Mouse (Mus musculus) lung, embryonic 14.5 days (tissue): ENCODE data around the gene Aff4. TPM values are rescaled to one million over a fixed set of nuclear protein-coding genes. Genes with fewer than 3 reads are reported as not detected.
A peak's percentile ranks its signal among the peaks of the same experiment; 100 is the strongest.
"Not testable (repeated sequence)": the region's sequence is repeated elsewhere in the genome, so short reads cannot be mapped to it uniquely, and the experiment has no call there.

Experiments
- ATAC-seq: fragments of 200-750 bp; cut with Nextera tagmentation; 2 replicates; pipeline ENCODE4 v1.8.0; 2017; ENCODE audit warnings: mild to moderate bottlenecking, moderate TSS enrichment, moderate library complexity; ENCODE audit not compliant: insufficient read depth
- DNase-seq: peaks from one replicate; pipeline ENCODE4 v3.0.0-alpha.2; 2015
- H3K27ac ChIP-seq: fragments of 300-500 bp; sonication (generic); 2 replicates; pipeline ENCODE4 v1.5.1; 2014; ENCODE audit warnings: low read depth, mild to moderate bottlenecking, moderate library complexity
- H3K27me3 ChIP-seq: fragments of 300-500 bp; sonication (generic); 2 replicates; pipeline ENCODE4 v1.6.1; 2014; ENCODE audit warnings: low read length, control low read depth; ENCODE audit not compliant: insufficient read depth
- H3K36me3 ChIP-seq: fragments of 300-500 bp; sonication (generic); 2 replicates; pipeline ENCODE4 v1.6.1; 2014; ENCODE audit warnings: control low read depth; ENCODE audit not compliant: insufficient read depth
- H3K4me1 ChIP-seq: fragments of 300-500 bp; sonication (generic); 2 replicates; pipeline ENCODE4 v1.6.1; 2014; ENCODE audit warnings: antibody characterized with exemption, control low read depth; ENCODE audit not compliant: insufficient read depth
- H3K4me2 ChIP-seq: fragments of 300-500 bp; sonication (generic); 2 replicates; pipeline ENCODE4 v1.6.1; 2014; ENCODE audit warnings: mild to moderate bottlenecking
- H3K4me3 ChIP-seq: fragments of 300-500 bp; sonication (generic); 2 replicates; pipeline ENCODE4 v1.5.1; 2014; ENCODE audit warnings: low read depth, low read length
- H3K9ac ChIP-seq: fragments of 300-500 bp; sonication (generic); 2 replicates; pipeline ENCODE4 v1.6.1; 2014
- H3K9me3 ChIP-seq: fragments of 300-500 bp; sonication (generic); 2 replicates; pipeline ENCODE4 v1.6.1; 2016; ENCODE audit warnings: low read depth, low read length, control low read depth
- CTCF ChIP-seq: IDR thresholded peaks from 2 replicates; pipeline ENCODE4 v1.5.1; 2016; ENCODE audit warnings: antibody characterized with exemption, low read depth
- WGBS: fragments of 180-500 bp; shearing (Covaris S2); extraction: QIAGEN DNeasy Blood & Tissue Kit; methylation state at CpG from one replicate; pipeline ENCODE4 v1.1.7; 2014; 5-methylcytosine and 5-hydroxymethylcytosine counted together
- polyA plus RNA-seq: library from polyadenylated mRNA; unstranded; fragments of >200 nt; fragmentation: Nextera tagmentation; extraction: Ambion mirVana; gene quantifications from 2 replicates; pipeline ENCODE4 v1.2.1, GENCODE M21; 2014

Gene Aff4
- polyA plus RNA-seq, 1 experiment from 2014 or later, result 56.5 TPM

DNA sequence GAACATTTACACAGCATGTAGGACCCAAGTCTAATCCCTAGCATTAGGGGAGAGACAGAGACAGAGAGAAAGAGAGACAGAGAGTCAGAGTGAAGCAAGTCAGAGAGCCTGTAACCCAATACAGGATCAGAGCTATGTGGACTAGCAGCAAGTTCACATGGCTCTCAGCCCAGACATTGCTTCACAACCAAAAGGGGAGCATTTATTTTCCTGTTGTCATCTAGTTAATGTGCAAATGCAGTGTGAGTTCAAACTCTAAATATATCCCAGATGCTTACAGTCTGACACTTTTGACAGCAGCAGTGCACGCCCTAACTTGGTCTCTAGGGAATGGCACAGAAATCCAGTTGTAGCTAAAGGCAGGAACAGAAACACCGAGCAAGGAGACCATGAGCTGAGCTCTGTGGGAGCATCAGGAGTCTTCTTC lies 41.7 kb upstream of the Aff4 start:
- no peaks in the 10 kb centered on the region for H3K36me3 ChIP-seq
- H3K27ac ChIP-seq, result peak overlapping the region; percentile 86
- no peak overlapping the region for H3K4me2 ChIP-seq
- DNase-seq (peak; percentile 90), ATAC-seq (peak; percentile 84)
- no peak overlapping the region for H3K4me3 ChIP-seq
- TF ChIP-seq CTCF, result no peak
- H3K27me3 ChIP-seq, result no peaks in the 10 kb centered on the region
- peaks cover 9% of the 10 kb centered on the region; the same call in 1 of the 2 replicates for H3K4me1 ChIP-seq
- H3K9ac ChIP-seq, result no peak overlapping the region
- WGBS, result 32% methylated on average over 2 of the region's 2 CpGs
- no peaks in the 10 kb centered on the region for H3K9me3 ChIP-seq

DNA sequence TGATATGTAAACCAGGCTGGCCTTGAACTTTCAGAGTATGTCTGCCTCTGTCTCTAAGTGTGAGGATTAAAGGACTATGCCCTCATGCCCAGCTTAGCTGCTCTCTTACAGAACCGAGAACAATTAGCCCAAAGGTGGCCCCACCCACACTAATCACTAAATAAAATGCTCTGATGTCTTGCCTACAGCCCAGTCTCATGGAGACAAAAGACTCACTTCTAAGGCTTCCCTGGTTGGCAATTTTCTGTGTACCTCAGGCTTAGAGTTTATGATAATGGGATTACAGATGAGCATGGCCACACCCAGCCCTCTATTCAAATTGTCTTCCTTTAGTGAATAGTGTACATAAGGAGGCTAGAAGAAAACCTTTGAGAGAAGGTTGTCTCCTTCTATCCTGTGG lies 39.2 kb upstream of the Aff4 start:
- no peak for TF ChIP-seq CTCF
- Histone ChIP-seq H3K4me3 (no peak overlapping the region), H3K9me3 (no peaks in the 10 kb centered on the region), H3K9ac (no peak overlapping the region), H3K4me1 (peaks cover 9% of the 10 kb centered on the region; the same call in 1 of the 2 replicates), H3K36me3 (no peaks in the 10 kb centered on the region), H3K27me3 (no peaks in the 10 kb centered on the region), H3K27ac (no peak overlapping the region), H3K4me2 (no peak overlapping the region)
- DNase-seq (no peak), ATAC-seq (no peak)
- WGBS, result 55% methylated on average over 1 of the region's 1 CpGs

DNA sequence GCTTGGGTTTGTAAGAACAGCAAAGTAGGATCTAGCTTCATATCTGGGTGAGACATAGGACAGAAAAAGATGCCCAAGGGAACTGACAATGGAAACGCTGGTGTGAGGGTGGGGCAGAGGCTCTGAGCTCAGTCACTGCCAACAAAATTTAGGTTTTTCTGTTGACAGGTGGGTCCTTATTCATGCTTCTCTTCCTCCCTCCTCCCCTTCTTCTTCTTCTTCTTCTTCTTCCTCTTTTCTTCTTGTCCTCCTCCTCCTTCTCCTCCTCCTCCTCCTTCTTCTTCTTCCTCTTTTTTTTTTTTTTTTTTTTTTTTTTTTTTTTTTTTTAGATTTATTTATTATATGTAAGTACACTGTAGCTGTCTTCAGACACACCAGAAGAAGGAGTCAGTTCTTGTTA lies 37.8 kb upstream of the Aff4 start:
- H3K9me3 ChIP-seq, H3K4me2 ChIP-seq, H3K4me1 ChIP-seq, H3K27me3 ChIP-seq, H3K4me3 ChIP-seq, H3K27ac ChIP-seq, DNase-seq, H3K9ac ChIP-seq, H3K36me3 ChIP-seq, ATAC-seq: not testable (repeated sequence)
- 67% methylated on average over 1 of the region's 1 CpGs for WGBS

DNA sequence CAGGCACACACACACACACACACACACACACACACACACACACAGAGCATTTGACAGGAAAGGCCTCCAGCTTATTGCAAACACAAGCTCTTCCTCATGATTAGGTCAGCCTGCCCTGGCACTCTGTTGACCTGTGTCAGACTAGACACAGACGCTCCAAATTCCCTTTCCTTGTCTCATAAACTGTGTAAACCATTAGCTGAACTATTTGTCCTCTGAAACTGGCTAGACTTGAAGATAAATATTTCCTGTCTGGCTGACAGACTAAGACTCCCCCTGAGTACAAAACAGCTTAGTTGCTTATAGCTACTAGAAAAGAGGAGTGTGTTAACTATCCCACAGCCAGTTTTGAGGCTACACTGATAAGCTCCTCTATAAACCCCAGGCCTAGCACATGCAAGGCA lies 35.9 kb upstream of the Aff4 start:
- no peak for TF ChIP-seq CTCF
- H3K36me3 ChIP-seq, result no peaks in the 10 kb centered on the region
- H3K4me3 ChIP-seq, result no peak overlapping the region
- DNase-seq (peak; percentile 53), ATAC-seq (peak; percentile 63; the same call in 1 of the 2 replicates)
- H3K9ac ChIP-seq, result no peak overlapping the region
- peak overlapping the region; percentile 34; the same call in 1 of the 2 replicates for H3K27ac ChIP-seq
- H3K4me2 ChIP-seq, result no peak overlapping the region
- WGBS, result 7% methylated on average over 1 of the region's 1 CpGs
- H3K27me3 ChIP-seq, result no peaks in the 10 kb centered on the region
- H3K9me3 ChIP-seq, result no peaks in the 10 kb centered on the region
- no peaks in the 10 kb centered on the region for H3K4me1 ChIP-seq

DNA sequence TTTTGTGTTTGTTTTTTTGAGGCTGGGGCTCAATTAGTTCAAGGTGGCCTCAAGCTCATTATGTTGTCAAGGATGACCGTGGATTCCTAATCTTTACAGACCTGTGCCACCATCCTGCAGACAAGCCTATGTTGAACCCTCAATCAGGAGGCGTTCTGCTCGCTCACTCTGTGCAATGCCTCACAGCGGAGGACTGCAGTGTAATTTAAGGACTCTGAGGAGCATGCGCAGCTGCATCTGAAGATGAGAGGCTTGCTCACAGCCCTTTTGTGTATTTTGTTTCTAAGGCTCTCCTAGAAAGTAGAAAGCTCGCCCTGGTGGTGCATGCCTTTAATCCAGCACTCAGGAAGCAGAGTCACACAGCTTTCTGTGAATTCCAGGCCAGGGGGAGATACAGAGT lies 33.6 kb upstream of the Aff4 start:
- peak overlapping the region; percentile 10; the same call in 1 of the 2 replicates for H3K27ac ChIP-seq
- WGBS, result 44% methylated on average over 6 of the region's 6 CpGs
- DNase-seq, result peak; percentile 55

DNA sequence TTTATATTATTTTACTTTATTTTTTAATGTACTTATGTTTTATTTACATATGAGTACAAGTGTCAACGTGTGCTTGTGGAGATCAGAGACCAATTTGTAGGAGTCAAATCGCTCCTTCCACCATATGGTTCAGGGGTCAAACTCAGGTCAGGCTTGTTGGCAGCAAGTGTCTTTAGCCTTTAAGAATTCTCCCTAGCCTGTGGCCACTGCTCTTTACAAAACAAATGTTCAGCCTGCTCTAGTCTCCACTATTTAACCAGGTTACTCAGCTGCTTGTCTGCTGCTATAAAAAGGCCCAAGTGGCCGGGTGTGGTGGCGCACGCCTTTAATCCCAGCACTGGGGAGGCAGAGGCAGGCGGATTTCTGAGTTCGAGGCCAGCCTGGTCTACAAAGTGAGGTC lies 32.6 kb upstream of the Aff4 start:
- no peak for TF ChIP-seq CTCF
- no peak overlapping the region for H3K27ac ChIP-seq
- no peaks in the 10 kb centered on the region for H3K27me3 ChIP-seq
- DNase-seq (peak; percentile 26), ATAC-seq (no peak)
- no peaks in the 10 kb centered on the region for H3K4me1 ChIP-seq
- H3K9ac ChIP-seq, result no peak overlapping the region
- no peak overlapping the region for H3K4me3 ChIP-seq
- 69% methylated on average over 7 of the region's 7 CpGs for WGBS
- no peaks in the 10 kb centered on the region for H3K9me3 ChIP-seq
- no peaks in the 10 kb centered on the region for H3K36me3 ChIP-seq
- H3K4me2 ChIP-seq, result no peak overlapping the region

More for the DNA sequence above, 33.6 kb upstream of the Aff4 start:
- Histone ChIP-seq H3K27me3 (no peaks in the 10 kb centered on the region), H3K36me3 (no peaks in the 10 kb centered on the region), H3K4me3 (no peak overlapping the region), H3K9ac (no peak overlapping the region), H3K4me2 (no peak overlapping the region), H3K9me3 (no peaks in the 10 kb centered on the region), H3K4me1 (no peaks in the 10 kb centered on the region)
- TF ChIP-seq CTCF, result no peak
- no peak for ATAC-seq

DNA sequence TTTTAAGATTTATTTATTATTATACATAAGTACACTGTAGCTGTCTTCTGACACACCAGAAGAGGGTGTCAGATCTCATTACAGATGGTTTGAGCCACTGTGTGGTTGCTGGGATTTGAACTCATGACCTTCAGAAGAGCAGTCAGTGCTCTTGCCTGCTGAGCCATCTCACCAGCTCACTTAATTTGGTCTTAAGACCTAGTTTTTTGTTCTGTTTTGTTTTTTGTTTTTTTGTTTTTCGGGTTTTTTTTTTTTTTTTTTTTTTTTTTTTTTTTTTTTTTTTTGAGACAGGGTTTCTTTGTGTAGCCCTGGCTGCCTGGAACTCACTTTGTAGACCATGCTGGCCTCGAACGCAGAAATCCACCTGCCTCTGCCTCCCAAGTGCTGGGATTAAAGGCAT lies 32.1 kb upstream of the Aff4 start:
- not testable (repeated sequence) for H3K9ac ChIP-seq, DNase-seq, ATAC-seq, H3K36me3 ChIP-seq, H3K27ac ChIP-seq, H3K4me3 ChIP-seq, H3K27me3 ChIP-seq, H3K9me3 ChIP-seq, H3K4me1 ChIP-seq, H3K4me2 ChIP-seq
- WGBS, result 89% methylated on average over 3 of the region's 3 CpGs

DNA sequence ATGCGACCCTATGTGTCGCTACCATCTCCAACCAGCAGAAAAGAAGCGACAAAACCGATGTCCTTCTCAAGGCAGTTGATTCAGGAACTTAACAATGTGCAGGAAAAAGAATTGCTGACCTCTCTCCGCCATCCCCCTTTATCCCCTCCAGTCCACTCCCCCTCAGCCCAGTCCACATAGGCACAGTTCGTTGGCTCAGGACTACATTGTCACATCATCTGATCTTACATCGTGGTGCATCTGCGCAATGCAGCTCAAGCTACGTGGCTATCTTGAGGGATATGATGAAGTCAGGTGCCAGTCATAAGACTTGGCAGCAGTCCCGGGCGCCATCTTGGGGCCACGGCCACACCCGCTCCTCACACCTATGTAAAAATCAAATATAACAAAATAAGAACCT lies 30.8 kb upstream of the Aff4 start:
- H3K9me3 ChIP-seq, DNase-seq, H3K27me3 ChIP-seq, H3K4me3 ChIP-seq, H3K4me1 ChIP-seq, H3K27ac ChIP-seq, ATAC-seq, H3K4me2 ChIP-seq, H3K9ac ChIP-seq, H3K36me3 ChIP-seq: not testable (repeated sequence)
- WGBS, result 91% methylated on average over 13 of the region's 13 CpGs
